Mouse (Mus musculus) heart, adult 2 months (tissue): ENCODE measurements at regions not wholly inside any gene's neighbourhood (a gene's known extent, or its start where the extent isn't known, plus 50 kb on each side); places are given as distances from the start of the nearest gene placed in this dataset.
"Not testable (repeated sequence)": the region's sequence is repeated elsewhere in the genome, so short reads cannot be mapped to it uniquely, and the experiment has no call there.

ENCODE experiments used
- DNase-seq, 2 experiments: peaks; one replicate each; pipeline ENCODE4 v3.0.0; 2021
- H3K27ac ChIP-seq: fragments of 200-600 bp; 2 replicates; pipeline ENCODE4 v1.8.1; 2022
- H3K27me3 ChIP-seq: fragments of 200-500 bp; 2 replicates; pipeline ENCODE4 v1.6.1; 2012; ENCODE audit warnings: mild to moderate bottlenecking, low read length, inconsistent platforms, mixed read lengths; ENCODE audit not compliant: control insufficient read depth, insufficient read depth
- H3K36me3 ChIP-seq: fragments of 200-500 bp; 2 replicates; pipeline ENCODE4 v1.6.1; 2012; ENCODE audit warnings: low read length, inconsistent platforms; ENCODE audit not compliant: control insufficient read depth, insufficient read depth
- H3K4me1 ChIP-seq: fragments of 200-500 bp; 2 replicates; pipeline ENCODE4 v1.6.1; 2011; ENCODE audit warnings: low read length; ENCODE audit not compliant: control insufficient read depth, insufficient read depth
- H3K4me3 ChIP-seq: fragments of 200-600 bp; 2 replicates; pipeline ENCODE4 v1.8.1; 2022
- H3K79me2 ChIP-seq: fragments of 200-500 bp; replicated peaks from 2 replicates; pipeline ENCODE4 v1.6.1; 2012; ENCODE audit warnings: mild to moderate bottlenecking, inconsistent platforms, low read length, moderate library complexity, mixed read lengths; ENCODE audit not compliant: control insufficient read depth, insufficient read depth
- H3K9ac ChIP-seq: fragments of 200-500 bp; 2 replicates; pipeline ENCODE4 v1.6.1; 2012; ENCODE audit warnings: low read depth, mild to moderate bottlenecking, control low read depth, inconsistent platforms, low read length, mixed read lengths
- WGBS: fragments of 180-500 bp; shearing (Covaris S2); methylation state at CpG from one replicate; pipeline ENCODE4 v1.1.7; 2018; 5-methylcytosine and 5-hydroxymethylcytosine counted together
- intact Hi-C: fragments of 180-260 bp; cut with DNase I; formaldehyde crosslinking; loops from one replicate; pipeline ENCODE4 v1.15.1; 2025

DNA sequence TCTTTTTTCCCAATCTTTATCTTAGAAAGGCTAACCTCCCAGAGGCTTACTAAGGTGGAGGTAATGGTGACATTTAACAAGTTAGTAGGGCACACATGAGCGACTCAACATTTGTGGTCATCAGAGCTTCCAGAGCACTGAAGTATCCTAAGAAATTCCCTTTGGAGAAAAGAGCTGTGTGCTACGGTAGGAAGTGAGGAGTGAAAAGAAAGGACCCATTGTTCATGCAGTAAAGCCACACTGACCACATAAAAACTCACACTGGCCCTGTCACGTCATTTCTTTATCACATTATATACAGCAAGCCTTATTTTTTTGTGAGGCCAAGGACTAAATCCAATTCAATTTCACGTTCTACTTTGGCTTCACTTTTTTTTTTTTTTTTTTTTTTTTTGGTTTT is 80.7 kb upstream of the Dynlt1c start:
- WGBS = 59% methylated on average over 4 of the region's 4 CpGs
- DNase-seq, intact Hi-C loops: not testable (repeated sequence)

DNA sequence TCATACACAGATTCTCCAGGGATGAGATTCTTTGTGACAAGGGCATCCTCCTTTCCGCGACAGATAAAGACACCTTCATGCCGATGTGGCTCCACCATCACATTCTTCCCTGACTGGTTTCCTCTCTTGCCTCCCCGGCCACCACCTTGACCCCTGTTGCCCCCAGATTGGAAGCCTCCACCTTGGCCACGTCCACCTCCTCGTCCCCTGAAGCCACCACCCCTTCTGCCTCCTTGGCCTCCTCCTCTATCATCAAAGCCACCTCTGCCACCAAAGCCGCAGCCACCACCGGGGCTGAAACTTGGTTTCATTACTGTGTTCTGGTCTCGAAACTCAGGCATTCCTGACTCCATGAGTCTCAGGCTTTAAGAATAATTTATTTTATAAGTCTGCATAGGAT is 79.3 kb upstream of the Dynlt1c start:
- H3K9ac ChIP-seq, H3K36me3 ChIP-seq, DNase-seq, intact Hi-C loops, H3K27ac ChIP-seq, H3K27me3 ChIP-seq, H3K79me2 ChIP-seq, H3K4me1 ChIP-seq, H3K4me3 ChIP-seq: not testable (repeated sequence)
- WGBS = 74% methylated on average over 6 of the region's 9 CpGs

More for the DNA sequence above, 80.7 kb upstream of the Dynlt1c start:
- H3K27me3 ChIP-seq, H3K27ac ChIP-seq, H3K9ac ChIP-seq, H3K4me3 ChIP-seq, H3K79me2 ChIP-seq, H3K36me3 ChIP-seq, H3K4me1 ChIP-seq: not testable (repeated sequence)

DNA sequence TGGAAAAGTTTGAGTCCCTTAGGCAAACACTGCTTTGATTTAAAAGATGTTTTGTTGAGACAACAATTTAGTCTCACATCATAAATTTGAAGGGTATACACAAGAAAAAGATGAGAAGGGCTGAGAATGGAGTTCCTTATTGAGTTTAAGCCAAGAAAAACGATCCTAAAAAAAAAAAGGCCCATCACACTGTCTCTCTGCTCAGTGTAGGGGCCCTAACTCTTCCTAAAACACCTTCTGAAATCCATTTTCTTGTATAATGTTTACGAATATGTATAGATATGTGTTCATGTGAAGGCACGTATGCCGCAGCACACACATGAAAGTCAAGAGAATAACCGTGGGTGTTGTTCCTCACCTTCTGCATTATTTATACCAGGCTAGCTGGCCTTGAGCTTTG is 62.7 kb upstream of the Dynlt1c start:
- intact Hi-C loops, H3K27ac ChIP-seq, H3K27me3 ChIP-seq, H3K79me2 ChIP-seq, DNase-seq, H3K36me3 ChIP-seq, H3K9ac ChIP-seq, H3K4me1 ChIP-seq, H3K4me3 ChIP-seq: not testable (repeated sequence)
- no CpG with 5 or more reads among the region's 5 CpGs for WGBS

DNA sequence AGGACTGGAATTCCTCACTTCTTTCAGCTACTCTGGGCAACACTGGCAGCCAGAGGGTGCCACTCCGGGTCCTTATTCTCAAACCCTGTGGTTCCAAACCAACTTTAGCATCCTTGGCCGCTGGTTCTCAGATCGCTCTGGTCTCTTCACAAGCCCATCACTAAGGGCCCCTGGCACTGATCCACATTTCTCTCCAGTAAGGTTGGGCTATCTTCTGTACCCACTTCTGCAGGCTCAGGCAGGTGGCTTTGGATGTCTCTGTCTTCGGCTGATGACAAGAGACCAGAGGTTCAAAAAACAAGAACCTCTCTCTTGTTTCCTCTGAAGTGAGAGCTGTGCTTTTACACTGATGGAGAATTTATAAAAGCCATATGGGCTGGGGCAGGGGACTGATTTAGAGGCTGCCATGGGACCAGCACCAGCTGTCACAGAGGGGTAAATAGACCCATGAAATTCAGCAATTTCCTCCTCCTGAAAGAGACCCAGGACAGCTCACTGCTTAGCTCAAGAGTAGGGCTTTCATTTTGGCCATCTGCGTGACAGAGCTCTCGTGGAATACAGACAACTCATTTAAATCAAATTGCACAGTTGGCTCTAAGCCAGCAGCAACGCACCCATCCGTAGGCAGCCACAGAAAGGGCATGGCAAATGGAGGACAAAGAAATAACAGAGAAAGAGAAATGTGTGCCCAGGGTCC is 54.3 kb upstream of the Dynlt1c start:
- WGBS = no CpG with 5 or more reads among the region's 8 CpGs
- H3K36me3 ChIP-seq, H3K4me1 ChIP-seq: not testable (repeated sequence)

DNA sequence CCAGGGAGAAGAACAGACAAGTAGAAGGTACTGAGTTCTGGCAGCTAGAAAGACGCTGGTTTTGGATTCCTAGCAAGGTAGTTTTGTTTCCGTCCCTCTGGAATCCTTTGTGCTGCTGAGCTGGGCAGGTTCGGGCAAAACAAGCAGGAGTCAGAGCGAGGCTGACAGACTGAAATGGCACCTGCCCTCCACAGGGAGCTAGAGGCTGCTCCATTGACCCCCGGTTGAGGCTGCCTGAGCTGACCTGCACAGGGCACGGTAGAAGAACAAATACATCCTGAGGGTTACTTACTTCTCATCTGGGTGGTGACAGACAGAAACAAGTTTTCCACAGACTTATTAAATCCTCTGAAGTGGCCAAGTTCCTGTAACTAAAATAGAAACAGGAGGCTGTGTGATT is 53.5 kb upstream of the Dynlt1c start:
- H3K27ac ChIP-seq, H3K27me3 ChIP-seq, H3K79me2 ChIP-seq, intact Hi-C loops, H3K4me1 ChIP-seq, H3K4me3 ChIP-seq, H3K9ac ChIP-seq, H3K36me3 ChIP-seq, DNase-seq: not testable (repeated sequence)
- no CpG with 5 or more reads among the region's 6 CpGs for WGBS

More for the DNA sequence above, 54.3 kb upstream of the Dynlt1c start:
- H3K4me3 ChIP-seq, H3K9ac ChIP-seq, H3K27me3 ChIP-seq, intact Hi-C loops, H3K79me2 ChIP-seq, H3K27ac ChIP-seq, DNase-seq: not testable (repeated sequence)
